Mouse (Mus musculus) small intestine, adult 2 months (tissue): ENCODE results near the gene Lmnb2.

Source experiments
- CTCF ChIP-seq: fragments of 200-500 bp; IDR thresholded peaks from 2 replicates; pipeline ENCODE4 v1.5.1; 2012; ENCODE audit warnings: low read depth, mild to moderate bottlenecking, control low read depth, inconsistent platforms, low read length, moderate library complexity, mixed read lengths; ENCODE audit not compliant: insufficient replicate concordance, insufficient read length; ENCODE audit errors: extremely low read depth
- POLR2A ChIP-seq: fragments of 200-500 bp; IDR thresholded peaks from 2 replicates; pipeline ENCODE4 v1.6.1; 2012; ENCODE audit warnings: low read depth, mild to moderate bottlenecking, control low read depth, inconsistent platforms, low read length, moderate library complexity

- no peak for TF ChIP-seq POLR2A
- no peak for TF ChIP-seq CTCF
These were observed 49.1 kb upstream of the Lmnb2 start for GRCm38 (mm10) chr10:80967101-80967656.
